Mouse (Mus musculus) bone marrow macrophage, adult 2 months (primary cell): ENCODE results near the gene Aldh1a3.

ENCODE experiments used
- CTCF ChIP-seq: IDR thresholded peaks from 2 replicates; pipeline ENCODE4 v1.5.1; 2012; ENCODE audit warnings: low read depth, mild to moderate bottlenecking, low read length, moderate library complexity
- POLR2A ChIP-seq: IDR thresholded peaks from 2 replicates; pipeline ENCODE4 v1.6.1; 2012; ENCODE audit warnings: mild to moderate bottlenecking, low read depth, low read length, borderline replicate concordance

DNA sequence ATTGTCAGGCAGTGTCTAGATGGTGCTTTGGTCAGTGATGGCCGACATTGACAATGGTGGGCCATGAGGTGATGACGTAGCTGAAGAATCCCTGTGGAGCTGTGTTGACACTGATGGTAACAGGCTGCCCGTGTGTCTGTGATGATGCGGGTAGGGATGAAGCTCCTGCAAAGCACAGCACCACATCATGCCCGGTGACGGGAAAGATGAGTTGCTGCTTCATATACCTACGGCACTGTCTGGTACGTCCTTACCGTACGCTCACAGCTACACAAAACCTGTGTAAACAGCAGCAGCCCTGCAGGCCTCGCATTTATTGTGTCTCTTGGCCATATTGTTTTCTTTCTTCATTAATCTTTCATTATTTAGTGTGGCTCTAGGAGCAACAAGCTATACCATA is 62.8 kb downstream of the Aldh1a3 start:
- TF ChIP-seq CTCF (no peak), POLR2A (no peak)
